Mouse (Mus musculus): ENCODE measurements around the gene Prl3d1. TPM values are rescaled to one million over a fixed set of nuclear protein-coding genes. Genes with fewer than 3 reads are reported as not detected.
A peak's percentile ranks its signal among the peaks of the same experiment; 100 is the strongest.
"Not testable (repeated sequence)": the region's sequence is repeated elsewhere in the genome, so short reads cannot be mapped to it uniquely, and the experiment has no call there.

The Prl3d1 gene
- total RNA-seq (2021) (not detected), polyA plus RNA-seq (2012; rRNA removed) (not detected in 2 replicates)
- long read RNA-seq, result 0 reads

DNA sequence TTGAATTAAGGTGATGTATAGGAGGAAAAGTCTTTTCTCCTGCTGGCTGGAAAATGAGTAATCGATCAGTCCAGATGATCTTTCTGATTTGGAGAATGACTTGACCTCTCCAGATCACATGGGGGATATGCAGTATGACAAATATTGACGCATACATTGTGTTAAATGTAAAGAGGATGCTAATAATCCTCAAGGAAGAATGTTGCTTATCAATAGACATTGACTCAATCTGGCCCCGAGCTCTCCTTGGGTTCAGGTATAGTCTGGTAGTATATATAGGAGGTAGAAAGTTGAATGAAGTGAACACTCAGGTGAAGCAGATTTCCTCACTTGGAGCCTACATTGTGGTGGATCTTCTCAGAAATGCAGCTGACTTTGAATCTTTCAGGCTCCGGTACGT, at the start of gene Prl3d1:
Gene Prl3d1, plus strand, starts transcription at position 301 of the 400 bp plus-strand sequence.
- DNase-seq; intact Hi-C loops (cut with DNase I); H3K4me3 ChIP-seq; H3K4me1 ChIP-seq (ENCODE audit: control insufficient read depth, insufficient read depth, low read length); H3K79me2 ChIP-seq (replicated peaks; ENCODE audit: control insufficient read depth, insufficient read depth, low read length); H3K27me3 ChIP-seq (ENCODE audit: control insufficient read depth, insufficient read depth, low read length); H3K36me3 ChIP-seq (ENCODE audit: control insufficient read depth, insufficient read depth, low read length); H3K9ac ChIP-seq (ENCODE audit: low read depth, low read length); H3K27ac ChIP-seq: not testable (repeated sequence)
- WGBS, result 85% methylated on average over 5 of the region's 5 CpGs

DNA sequence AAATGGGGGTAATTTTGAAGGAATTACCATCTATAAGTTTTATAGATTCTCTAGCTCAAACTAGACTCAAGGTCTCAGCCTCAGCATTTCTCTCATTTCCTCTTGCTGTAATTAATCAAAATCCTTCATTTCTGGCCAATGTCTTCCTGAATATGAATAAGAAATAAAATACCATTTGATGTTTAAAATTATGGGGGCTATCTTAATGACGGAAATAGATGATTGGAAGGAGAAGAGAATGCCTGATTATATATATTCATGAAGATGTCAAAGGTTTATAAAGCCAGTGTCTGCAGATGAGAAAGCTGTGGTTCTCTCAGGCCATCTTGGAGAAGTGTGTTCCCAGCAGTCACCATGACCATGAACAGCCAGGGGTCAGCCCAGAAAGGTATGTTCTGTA, 36.7 kb upstream of the Prl3d1 start, which contains the start of gene Prl:
Gene Prl, plus strand, starts transcription at position 301 of the 400 bp plus-strand sequence.
- no peak within 1 kb of the TSS for H3K4me3 ChIP-seq

DNA sequence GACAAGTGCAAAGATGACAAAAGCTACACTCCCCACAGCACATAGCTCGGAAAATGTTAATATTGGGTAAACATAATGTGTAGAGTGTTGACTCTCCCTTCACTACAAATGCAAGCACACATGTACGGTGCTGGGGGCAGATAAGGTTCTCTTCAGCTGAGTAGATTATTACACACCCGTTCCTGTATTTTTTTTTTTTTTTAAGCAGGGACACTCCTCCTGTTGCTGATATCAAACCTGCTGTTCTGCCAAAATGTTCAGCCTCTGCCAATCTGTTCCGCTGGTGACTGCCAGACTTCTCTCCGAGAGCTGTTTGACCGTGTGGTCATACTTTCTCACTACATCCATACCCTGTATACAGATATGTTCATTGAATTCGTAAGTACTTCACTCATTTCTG, 34.8 kb upstream of the Prl3d1 start:
- no peaks in the 10 kb centered on the region for H3K36me3 ChIP-seq (ENCODE audit: control insufficient read depth, insufficient read depth, low read length)
- DNase-seq, result peak in 1 of 2 experiments; percentile 3
- no peak overlapping the region for H3K4me3 ChIP-seq
- no peak overlapping the region for H3K27ac ChIP-seq
- no peak overlapping the region for H3K9ac ChIP-seq (ENCODE audit: low read depth, low read length)
- H3K27me3 ChIP-seq (ENCODE audit: control insufficient read depth, insufficient read depth, low read length), result no peaks in the 10 kb centered on the region
- intact Hi-C loops (cut with DNase I), result no loop called here
- H3K4me1 ChIP-seq (ENCODE audit: control insufficient read depth, insufficient read depth, low read length), result no peaks in the 10 kb centered on the region
- H3K79me2 ChIP-seq (replicated peaks; ENCODE audit: control insufficient read depth, insufficient read depth, low read length), result no peaks in the 10 kb centered on the region
- TF ChIP-seq CTCF (IDR thresholded peaks at IDR 0.05) (no peak), EP300 (IDR thresholded peaks at IDR 0.05; ENCODE audit: insufficient read depth, low read depth, low read length) (no peak), POLR2A (IDR thresholded peaks at IDR 0.05; ENCODE audit: insufficient read depth, low read depth, low read length) (no peak)
- 41% methylated on average over 7 of the region's 7 CpGs for WGBS

More for the DNA sequence above, 36.7 kb upstream of the Prl3d1 start, which contains the start of gene Prl:
- H3K27ac ChIP-seq, result no peak within 1 kb of the TSS
- intact Hi-C loops (cut with DNase I), result no loop called here
- no peaks in the 10 kb centered on the region for H3K27me3 ChIP-seq (ENCODE audit: control insufficient read depth, insufficient read depth, low read length)
- no peaks in the 10 kb centered on the region for H3K79me2 ChIP-seq (replicated peaks; ENCODE audit: control insufficient read depth, insufficient read depth, low read length)
- 93% methylated on average over 1 of the region's 1 CpGs for WGBS
- H3K4me1 ChIP-seq (ENCODE audit: control insufficient read depth, insufficient read depth, low read length), result no peaks in the 10 kb centered on the region
- H3K9ac ChIP-seq (ENCODE audit: low read depth, low read length), result no peak within 1 kb of the TSS
- TF ChIP-seq CTCF (IDR thresholded peaks at IDR 0.05) (no peak), EP300 (IDR thresholded peaks at IDR 0.05; ENCODE audit: insufficient read depth, low read depth, low read length) (no peak), POLR2A (IDR thresholded peaks at IDR 0.05; ENCODE audit: insufficient read depth, low read depth, low read length) (no peak)
- no peak for DNase-seq
- H3K36me3 ChIP-seq (ENCODE audit: control insufficient read depth, insufficient read depth, low read length), result no peaks in the 10 kb centered on the region

DNA sequence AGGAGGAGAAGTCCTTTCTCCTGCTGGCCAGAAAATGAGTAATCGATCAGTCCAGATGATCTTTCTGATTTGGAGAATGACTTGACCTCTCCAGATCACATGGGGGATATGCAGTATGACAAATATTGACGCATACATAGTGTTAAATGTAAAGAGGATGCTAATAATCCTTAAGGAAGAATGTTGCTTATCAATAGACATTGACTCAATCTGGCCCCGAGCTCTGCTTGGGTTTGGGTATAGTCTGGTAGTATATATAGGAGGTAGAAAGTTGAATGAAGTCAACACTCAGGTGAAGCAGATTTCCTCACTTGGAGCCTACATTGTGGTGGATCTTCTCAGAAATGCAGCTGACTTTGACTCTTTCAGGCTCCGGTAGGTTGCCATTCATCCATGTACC, 27.4 kb downstream of the Prl3d1 start, which contains the start of gene Prl3d2:
Gene Prl3d2, plus strand, starts transcription at position 301 of the 400 bp plus-strand sequence.
- H3K27ac ChIP-seq; H3K79me2 ChIP-seq (replicated peaks; ENCODE audit: control insufficient read depth, insufficient read depth, low read length); H3K27me3 ChIP-seq (ENCODE audit: control insufficient read depth, insufficient read depth, low read length); H3K4me3 ChIP-seq; intact Hi-C loops (cut with DNase I); H3K4me1 ChIP-seq (ENCODE audit: control insufficient read depth, insufficient read depth, low read length); H3K9ac ChIP-seq (ENCODE audit: low read depth, low read length); DNase-seq; H3K36me3 ChIP-seq (ENCODE audit: control insufficient read depth, insufficient read depth, low read length): not testable (repeated sequence)
- WGBS, result 87% methylated on average over 4 of the region's 4 CpGs

DNA sequence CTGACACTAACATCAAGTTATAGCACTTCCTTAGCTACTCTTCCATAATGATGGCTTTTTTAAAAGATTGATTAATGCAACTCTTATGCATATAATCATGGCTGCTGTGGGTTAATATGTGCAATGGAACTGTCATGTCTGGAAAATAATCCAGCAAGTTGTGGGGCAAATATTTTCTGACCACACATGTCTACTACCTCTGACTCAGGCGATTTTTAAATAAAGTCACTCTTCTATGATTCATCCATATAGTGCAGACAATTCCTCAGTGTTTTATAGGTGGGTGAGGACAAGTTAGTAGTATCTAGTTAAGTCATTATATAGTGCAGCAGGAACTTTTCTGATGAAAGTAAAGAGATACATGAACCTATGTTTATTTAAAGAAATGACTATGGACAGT, 54.3 kb downstream of the Prl3d1 start:
- H3K9ac ChIP-seq (ENCODE audit: low read depth, low read length), result no peak overlapping the region
- no peak overlapping the region for H3K27ac ChIP-seq
- TF ChIP-seq EP300 (IDR thresholded peaks at IDR 0.05; ENCODE audit: insufficient read depth, low read depth, low read length) (no peak), POLR2A (IDR thresholded peaks at IDR 0.05; ENCODE audit: insufficient read depth, low read depth, low read length) (no peak), CTCF (IDR thresholded peaks at IDR 0.05) (no peak)
- H3K4me1 ChIP-seq (ENCODE audit: control insufficient read depth, insufficient read depth, low read length), result no peaks in the 10 kb centered on the region
- no peak overlapping the region for H3K4me3 ChIP-seq
- DNase-seq, result no peak
- no peaks in the 10 kb centered on the region for H3K36me3 ChIP-seq (ENCODE audit: control insufficient read depth, insufficient read depth, low read length)
- WGBS, result 53% methylated on average over 1 of the region's 1 CpGs
- H3K27me3 ChIP-seq (ENCODE audit: control insufficient read depth, insufficient read depth, low read length), result no peaks in the 10 kb centered on the region
- intact Hi-C loops (cut with DNase I), result no loop called here
- no peaks in the 10 kb centered on the region for H3K79me2 ChIP-seq (replicated peaks; ENCODE audit: control insufficient read depth, insufficient read depth, low read length)

Other genes with a start within 250 kb of the Prl3d1 start
- gene Prl, start 36.6 kb upstream of the Prl3d1 start, total RNA-seq (2021), result not detected
- gene Prl, start 36.6 kb upstream of the Prl3d1 start, polyA plus RNA-seq (2012; rRNA removed), result not detected in 2 replicates
- not detected for gene Prl3d2, start 27.5 kb downstream of the Prl3d1 start, total RNA-seq (2021)
- not detected in 2 replicates for gene Prl3d2, start 27.5 kb downstream of the Prl3d1 start, polyA plus RNA-seq (2012; rRNA removed)
- not detected for gene Prl3d3, start 62.6 kb downstream of the Prl3d1 start, total RNA-seq (2021)
- not detected in 2 replicates for gene Prl3d3, start 62.6 kb downstream of the Prl3d1 start, polyA plus RNA-seq (2012; rRNA removed)
- not detected for gene Prl3c1, start 102.5 kb downstream of the Prl3d1 start, total RNA-seq (2021)
- gene Prl3c1, start 102.5 kb downstream of the Prl3d1 start, polyA plus RNA-seq (2012; rRNA removed), result not detected in 2 replicates
- gene Prl3b1, start 147.7 kb downstream of the Prl3d1 start, total RNA-seq (2021), result not detected
- gene Prl3b1, start 147.7 kb downstream of the Prl3d1 start, polyA plus RNA-seq (2012; rRNA removed), result not detected in 2 replicates
- not detected for gene Prl3a1, start 165.2 kb downstream of the Prl3d1 start, total RNA-seq (2021)
- not detected in 2 replicates for gene Prl3a1, start 165.2 kb downstream of the Prl3d1 start, polyA plus RNA-seq (2012; rRNA removed)
- not detected for gene Prl6a1, start 218.4 kb downstream of the Prl3d1 start, total RNA-seq (2021)
- not detected in 2 replicates for gene Prl6a1, start 218.4 kb downstream of the Prl3d1 start, polyA plus RNA-seq (2012; rRNA removed)

Data from heart, adult 2 months (tissue).